Mouse (Mus musculus) T-helper 1 cell (primary cell): Measurements from ENCODE around the gene Tmem42.

ENCODE experiments used
- in situ Hi-C: fragments of 300-600 bp; cut with MboI, MseI; formaldehyde crosslinking; loops from one replicate; pipeline ENCODE4 v1.15.1; 2025; ENCODE audit warnings: high pct_unique_total_duplicates

Gene Tmem42

DNA sequence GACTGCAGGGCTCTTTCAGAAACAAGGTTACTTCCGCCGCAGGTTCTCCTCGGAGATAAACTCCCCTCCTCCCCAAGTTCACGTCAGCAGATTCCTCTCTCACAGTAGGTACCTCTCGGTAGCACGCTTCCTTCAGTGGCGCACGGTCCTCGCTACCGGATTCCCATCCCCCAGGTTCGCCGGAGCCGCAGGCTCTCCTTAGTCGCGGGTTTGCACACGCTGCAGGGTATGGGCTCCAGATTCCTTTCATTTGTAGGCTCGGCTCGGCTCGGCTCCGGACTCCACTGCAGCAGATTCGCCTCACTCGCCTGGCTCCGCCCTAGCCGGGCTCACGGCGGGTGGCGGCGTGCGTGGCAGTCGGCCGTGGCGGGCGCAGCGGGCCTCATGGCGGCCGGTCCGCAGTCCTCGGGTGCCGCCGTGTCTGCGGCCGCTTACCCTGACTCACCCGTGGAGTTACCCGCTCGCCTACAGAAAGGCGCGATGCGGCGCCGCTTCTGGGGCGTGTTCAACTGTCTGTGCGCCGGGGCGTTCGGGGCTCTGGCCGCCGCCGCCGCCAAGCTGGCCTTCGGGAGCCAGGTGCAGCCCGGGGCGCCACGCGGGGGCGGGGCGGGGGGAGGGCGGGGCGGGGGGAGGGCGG lies at the start of gene Tmem42:
Gene Tmem42 (plus strand): TSS at position 332 of the 637 bp plus-strand sequence.
- in situ Hi-C loops: loop anchor here (25.0 kb wide), 1 partner anchor 1284 kb away; no protein-coding TSS in a partner anchor

DNA sequence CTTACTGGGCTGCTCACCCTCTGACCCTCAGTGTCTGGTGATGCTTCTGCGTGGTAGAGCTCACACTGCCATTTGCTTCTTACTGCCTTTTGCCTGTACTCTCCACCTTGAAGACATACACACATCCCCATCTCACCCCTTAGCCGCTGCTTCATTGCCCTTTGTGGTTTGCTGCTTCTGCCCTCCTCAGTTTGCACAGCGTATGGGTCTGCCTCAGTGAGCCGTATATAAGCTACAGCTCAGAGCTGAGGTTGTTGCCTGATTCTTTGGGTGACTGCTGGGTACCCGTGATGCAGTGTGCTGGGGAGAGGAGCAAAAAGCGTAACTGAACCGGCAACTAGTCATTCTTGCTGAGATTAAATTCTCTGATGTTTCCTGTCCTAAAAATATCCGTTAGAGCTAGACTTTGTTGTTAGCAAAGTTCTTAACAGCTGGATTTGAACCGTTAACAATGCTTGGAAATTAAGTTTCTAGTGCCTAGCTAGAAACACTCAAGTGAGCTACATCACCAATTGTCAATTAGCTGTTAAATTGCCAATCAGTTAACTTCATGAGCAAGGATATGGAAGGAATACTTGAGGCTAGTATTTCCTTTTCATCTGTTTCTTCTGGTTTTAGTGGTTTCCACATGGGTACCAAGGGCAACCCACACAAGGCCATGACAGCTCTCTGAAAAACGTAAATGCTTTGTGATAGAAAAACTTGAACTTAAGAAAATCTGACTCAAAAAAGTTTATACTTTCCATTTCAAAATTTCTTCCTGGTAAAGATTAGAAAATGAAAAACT lies 22.5 kb upstream of the Tmem42 start:
- in situ Hi-C loops: no loop called here

DNA sequence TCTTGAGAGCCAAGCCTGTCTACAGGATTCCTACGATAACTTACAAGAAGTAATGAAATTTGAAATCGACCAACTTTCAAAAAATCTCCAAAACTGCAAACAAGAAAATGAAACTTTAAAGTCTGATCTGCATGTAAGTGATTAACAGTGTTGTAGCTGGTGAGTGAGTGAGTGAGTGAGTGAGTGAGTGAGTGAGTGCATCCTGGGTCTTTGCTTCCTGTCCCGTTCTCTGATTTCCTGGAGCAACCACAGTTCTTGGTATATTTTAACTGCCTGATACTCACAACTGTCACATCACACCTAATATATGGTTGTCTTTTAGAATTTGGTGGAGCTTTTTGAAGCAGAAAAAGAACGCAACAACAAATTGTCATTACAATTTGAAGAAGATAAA lies 21.9 kb upstream of the Tmem42 start:
- in situ Hi-C loops: no loop called here

DNA sequence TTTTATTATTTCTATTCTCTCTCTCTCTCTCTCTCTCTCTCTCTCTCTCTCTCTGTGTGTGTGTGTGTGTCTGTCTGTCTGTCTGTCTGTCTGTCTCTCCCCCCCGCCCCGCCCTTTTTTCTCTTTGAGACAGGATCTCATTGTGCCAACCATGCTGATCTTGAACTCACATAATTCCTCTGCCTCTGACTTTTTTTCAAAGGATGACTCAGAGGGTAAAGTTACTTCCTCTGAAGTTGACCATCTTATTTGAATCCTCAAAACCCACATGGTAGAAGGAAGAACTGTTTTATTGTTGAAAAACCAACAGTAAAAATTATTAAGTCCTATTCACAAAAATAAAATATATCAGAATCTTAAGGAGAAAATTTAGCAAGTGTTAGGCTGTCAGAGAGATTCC lies 16.4 kb upstream of the Tmem42 start:
- in situ Hi-C loops: loop anchor here (25.0 kb wide), 1 partner anchor 1267 kb away; no protein-coding TSS in a partner anchor

DNA sequence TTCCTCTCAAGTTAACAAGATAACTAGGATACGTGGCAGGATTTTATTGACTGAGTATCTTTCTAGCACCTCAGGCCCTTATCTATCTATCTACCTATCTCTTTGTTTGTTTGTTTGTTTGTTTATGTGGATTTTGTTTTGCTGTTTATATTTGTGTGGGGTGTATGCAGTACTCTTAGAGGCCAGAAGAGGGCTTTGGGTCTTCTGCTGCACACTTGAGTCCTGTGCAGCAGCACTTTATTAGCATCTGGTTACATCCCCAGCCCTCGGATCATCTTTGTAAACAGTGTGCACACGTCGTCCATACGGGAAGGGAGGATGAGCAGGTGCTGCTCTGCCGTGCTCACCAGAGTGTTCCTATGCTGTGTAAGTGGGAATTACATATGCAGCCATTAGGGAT lies 15.1 kb upstream of the Tmem42 start:
- in situ Hi-C loops: loop anchor here (25.0 kb wide), 1 partner anchor 1269 kb away; no protein-coding TSS in a partner anchor

DNA sequence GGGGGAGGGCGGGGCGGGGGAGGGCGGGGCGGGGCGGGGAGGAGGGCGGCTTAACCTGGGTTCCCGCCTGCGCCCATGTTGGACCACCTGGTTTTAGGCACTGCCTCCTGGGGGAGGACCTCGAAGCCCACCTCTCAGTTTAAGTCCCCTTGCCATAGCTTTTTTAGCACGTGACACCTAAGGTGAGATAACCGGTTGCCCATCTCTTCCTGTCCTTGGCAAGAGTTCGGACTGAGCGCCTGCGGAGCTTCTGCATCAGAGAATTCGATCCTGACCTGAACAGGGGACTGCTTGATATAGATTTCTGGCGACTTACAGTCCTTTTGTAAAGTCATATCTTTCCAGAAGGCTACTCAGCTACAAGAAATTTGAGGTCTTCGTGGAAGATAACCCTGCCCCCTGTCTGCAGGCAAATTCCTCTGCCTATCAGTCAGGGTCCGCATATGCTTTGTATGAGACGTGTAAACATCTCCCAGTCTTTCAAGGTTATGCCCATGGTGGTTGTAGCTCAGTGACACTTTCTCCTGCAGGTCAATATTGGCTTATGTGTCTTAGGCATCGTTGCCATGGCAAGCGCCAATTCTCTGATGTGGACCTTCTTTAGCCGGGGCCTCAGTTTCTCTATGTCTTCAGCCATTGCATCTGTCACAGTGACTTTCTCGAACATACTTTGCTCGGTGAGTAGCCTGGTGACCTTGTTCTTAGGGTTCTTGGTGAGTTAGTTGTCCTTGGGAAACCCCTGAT lies 682 bp downstream of the Tmem42 start:
- in situ Hi-C loops: loop anchor here (25.0 kb wide), 1 partner anchor 1285 kb away; no protein-coding TSS in a partner anchor

DNA sequence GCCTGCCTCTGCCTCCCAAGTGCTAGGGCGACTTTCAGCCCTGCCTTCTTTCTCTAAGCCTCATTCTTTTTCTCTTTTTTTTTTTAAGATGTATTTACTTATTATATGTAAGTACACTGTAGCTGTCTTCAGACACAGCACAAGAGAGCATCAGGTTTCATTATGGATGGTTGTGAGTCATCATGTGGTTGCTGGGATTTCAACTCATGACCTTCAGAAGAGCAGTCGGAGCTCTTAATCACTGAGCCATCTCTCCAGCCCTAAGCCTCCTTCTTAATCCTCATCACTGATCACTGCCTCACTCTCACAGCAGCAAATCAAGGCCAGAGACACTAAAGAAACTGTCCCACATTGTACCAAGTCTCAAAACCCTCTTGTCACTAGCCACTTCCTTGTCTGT lies 3.1 kb downstream of the Tmem42 start:
- in situ Hi-C loops: loop anchor here (25.0 kb wide), 1 partner anchor 1287 kb away; no protein-coding TSS in a partner anchor

DNA sequence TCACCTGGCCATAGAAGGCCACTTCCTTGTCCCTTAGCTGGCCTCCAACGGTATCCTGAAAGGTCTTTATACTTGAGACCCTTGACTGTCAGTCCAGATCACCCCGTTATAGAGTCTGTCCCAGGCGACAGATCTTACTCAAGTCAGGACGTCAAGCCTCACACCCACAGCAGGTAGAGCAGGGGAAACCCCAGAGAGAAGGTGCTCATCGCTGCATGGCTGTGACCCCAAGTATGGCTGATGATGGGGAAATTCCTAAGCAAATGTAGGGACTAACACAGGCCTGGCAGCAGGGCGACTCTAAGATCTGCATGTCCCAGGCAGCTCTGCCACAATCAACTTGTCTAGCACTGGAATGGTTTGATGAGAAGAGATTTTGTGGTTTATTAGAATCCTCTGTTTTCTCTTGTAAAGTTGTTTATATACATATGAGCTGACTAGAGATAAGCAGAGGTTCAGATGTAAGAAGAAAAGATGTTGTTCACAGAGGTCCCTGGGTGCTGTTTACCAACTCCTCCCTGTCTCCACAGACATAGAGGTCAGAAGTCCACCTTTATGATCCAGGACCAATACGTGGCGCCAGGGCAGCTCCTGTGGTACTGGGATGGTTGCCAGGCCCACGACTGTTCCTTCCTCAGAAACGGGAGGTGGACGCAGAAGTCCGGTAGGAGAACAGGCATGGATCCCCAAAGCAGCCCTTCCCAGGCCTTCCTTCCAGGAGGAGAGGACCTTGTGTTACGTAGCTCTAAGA lies 10.5 kb downstream of the Tmem42 start:
- in situ Hi-C loops: no loop called here

DNA sequence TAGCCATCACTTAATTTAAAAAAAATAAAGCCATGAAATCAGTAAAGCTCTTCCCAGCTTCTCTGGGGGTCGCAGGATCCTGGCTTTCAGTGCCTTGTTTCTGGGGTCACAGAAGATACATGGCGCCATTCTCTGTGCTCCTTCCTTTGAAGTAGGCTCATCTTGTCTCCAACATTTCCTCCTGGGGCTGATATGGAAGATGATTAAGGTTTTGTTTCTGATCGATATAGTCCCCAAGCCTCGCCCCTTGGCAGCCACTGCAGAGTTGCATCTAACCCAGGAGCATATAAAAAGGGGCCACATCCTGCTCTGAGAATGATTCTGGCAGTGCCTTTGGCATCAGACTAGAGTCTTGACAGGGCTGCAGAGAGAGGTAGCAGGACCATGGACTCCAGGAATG lies 13.3 kb downstream of the Tmem42 start, which contains the start of gene Tgm4:
Gene Tgm4 (plus strand): TSS at position 301 of the 400 bp plus-strand sequence.
- in situ Hi-C loops: no loop called here

DNA sequence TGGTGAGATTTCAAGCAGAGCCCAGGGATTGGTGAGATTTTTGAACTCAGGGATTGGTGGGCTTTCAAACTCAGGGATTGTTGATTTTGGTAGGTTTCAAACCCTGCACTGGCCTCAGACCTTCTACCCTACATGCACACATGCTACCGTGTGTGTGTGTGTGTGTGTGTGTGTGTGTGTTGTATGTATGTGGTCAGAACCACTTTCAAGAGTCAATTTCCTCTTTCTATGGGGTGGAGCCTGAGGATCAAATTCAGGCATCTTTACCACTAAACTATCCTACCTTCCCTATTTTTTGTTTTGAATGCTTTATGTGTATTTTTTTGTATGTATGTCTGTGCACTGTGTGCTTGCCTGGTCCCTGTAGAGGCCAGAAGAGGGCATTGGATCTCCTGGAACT lies 26.5 kb downstream of the Tmem42 start:
- in situ Hi-C loops: no loop called here

DNA sequence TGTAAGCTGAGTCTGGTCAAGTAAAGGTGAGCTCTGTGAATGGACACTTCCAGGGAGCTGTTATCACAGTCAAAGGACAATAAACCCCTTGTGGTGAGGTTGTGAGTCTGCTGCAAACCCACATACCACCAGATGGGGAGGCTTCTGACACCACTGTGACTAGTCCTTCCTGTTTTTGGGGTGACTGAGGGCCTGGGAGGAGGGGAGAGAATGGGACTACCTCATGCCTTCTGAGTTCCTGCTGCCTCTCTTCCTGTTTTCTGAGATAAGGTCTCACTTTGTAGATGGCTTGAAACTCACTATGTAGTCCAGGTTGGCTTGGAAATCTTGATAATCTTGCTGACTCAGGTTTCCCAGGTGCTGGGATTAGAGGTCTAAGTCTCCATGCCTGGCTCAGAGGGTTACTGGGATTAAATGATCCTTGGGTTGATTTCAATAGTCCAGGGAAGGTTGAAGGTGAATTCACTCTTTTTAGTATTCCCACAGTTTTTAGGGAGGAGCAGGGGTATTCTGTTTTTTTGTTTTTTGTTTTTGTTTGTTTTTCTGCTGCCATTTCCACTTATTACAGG lies 37.7 kb downstream of the Tmem42 start:
- in situ Hi-C loops: no loop called here

DNA sequence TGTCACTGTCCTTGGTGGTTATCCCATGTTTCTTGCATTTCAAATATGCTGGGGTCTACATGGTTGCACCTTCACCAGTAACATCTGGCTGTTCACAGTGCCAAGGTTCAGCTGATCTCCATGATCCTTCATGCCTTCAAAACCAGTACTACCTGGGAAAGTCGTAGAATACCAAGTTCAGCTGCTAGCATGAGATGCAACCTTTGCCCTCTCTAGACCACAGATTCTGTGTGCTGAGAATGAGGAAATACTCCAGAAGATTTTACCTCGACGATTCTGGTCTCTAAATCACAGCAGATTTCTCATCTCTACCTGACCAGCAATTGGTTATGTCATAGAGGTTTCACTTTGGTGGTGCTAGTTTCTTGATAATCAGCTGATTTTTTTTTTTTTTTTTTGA lies 39.0 kb downstream of the Tmem42 start:
- in situ Hi-C loops: no loop called here
